ENCODE assay signal across 12 mouse cellular contexts in the genomic region with DNA sequence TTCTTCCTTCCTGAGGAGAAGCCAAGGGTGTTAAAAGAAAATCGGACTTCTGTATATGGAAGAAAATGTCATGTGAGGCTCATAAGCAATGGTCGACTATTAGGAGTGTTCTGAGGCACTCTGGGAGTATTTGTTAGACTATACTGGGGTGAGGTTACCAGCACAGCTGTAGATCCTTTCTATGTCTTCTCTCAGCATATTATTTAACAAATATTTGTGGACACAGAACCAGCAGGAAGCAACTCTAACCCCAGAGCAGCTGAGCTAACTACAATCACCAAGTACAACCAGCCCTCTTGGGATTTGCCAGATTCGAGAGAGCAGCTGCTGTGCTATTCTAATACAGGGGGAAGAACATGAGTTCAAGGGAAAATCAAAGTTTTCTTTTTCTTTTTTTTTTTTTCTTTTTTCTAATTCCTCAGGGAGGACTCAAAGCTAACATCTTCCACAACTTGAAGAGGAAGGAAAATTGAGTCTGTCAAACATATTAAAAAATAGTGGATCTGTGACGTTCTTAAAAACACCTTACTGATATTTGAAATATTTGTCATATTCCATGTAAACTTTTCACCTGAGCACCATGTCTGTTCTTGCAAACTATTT.
DNase-seq lines count a peak whose midpoint lies in the region; ATAC-seq and TF ChIP-seq lines count a peak whose summit lies in the region.
"Had no signal": no experiment of that assay in that cellular context is flagged by ENCODE, and none has a peak within 500 bp of the region (broad histone marks: within the 10 kb centered on the region; RNA-seq: fewer than 3 reads in every experiment).

No protein-coding gene starts in this region.

- 43% methylated on average over 4 of the region's 4 CpGs for WGBS in limb, embryonic 14.5 days
- 80% methylated on average over 4 of the region's 4 CpGs for WGBS in forebrain, embryonic 15.5 days

- TF ChIP-seq POLR2A in limb, embryonic 14.5 days (IDR thresholded peaks at IDR 0.05; ENCODE audit: borderline replicate concordance, extremely low read depth, insufficient read depth, insufficient read length): no peak

- peak; percentile 79 for ATAC-seq in limb, embryonic 14.5 days (ENCODE audit: low FRiP score, low read depth)
- ATAC-seq in forebrain, embryonic 15.5 days (replicated peaks): no peak
- ATAC-seq: forebrain, embryonic 16.5 days had no signal

- H3K36me3 ChIP-seq in limb, embryonic 14.5 days (ENCODE audit: control insufficient read depth, insufficient read depth, low read length): no peaks in the 10 kb centered on the region
- H3K36me3 ChIP-seq in forebrain, embryonic 15.5 days: no peaks in the 10 kb centered on the region
- H3K36me3 ChIP-seq: liver, embryonic 15.5 days had no signal

- 0 out of 2 replicates have a peak, but pooled peaks cover 3% of the 10 kb centered on the region for H3K4me1 ChIP-seq in limb, embryonic 14.5 days (ENCODE audit: control insufficient read depth, insufficient read depth, low read length)
- no peaks in the 10 kb centered on the region for H3K4me1 ChIP-seq in forebrain, embryonic 15.5 days
- H3K4me1 ChIP-seq: liver, embryonic 15.5 days had no signal

- H3K4me3 ChIP-seq in limb, embryonic 14.5 days (replicated peaks; ENCODE audit: low read length): no peak overlapping the region
- H3K4me3 ChIP-seq in forebrain, embryonic 15.5 days: no peak overlapping the region
- H3K4me3 ChIP-seq: left cerebral cortex, adult 2 months; liver, embryonic 15.5 days had no signal

- H3K4me2 ChIP-seq in limb, embryonic 14.5 days (replicated peaks; ENCODE audit: low read depth, low read length, severe bottlenecking): no peak overlapping the region
- H3K4me2 ChIP-seq in forebrain, embryonic 15.5 days (replicated peaks): no peak overlapping the region
- H3K4me2 ChIP-seq: liver, embryonic 15.5 days had no signal

- no peak overlapping the region for H3K9ac ChIP-seq in limb, embryonic 14.5 days (ENCODE audit: low read depth, low read length, severe bottlenecking)
- no peak overlapping the region for H3K9ac ChIP-seq in forebrain, embryonic 15.5 days (replicated peaks)
- H3K9ac ChIP-seq: liver, embryonic 15.5 days had no signal

- H3K27me3 ChIP-seq in limb, embryonic 14.5 days (ENCODE audit: control insufficient read depth, insufficient read depth, low read length): no peaks in the 10 kb centered on the region
- no peaks in the 10 kb centered on the region for H3K27me3 ChIP-seq in forebrain, embryonic 15.5 days
- H3K27me3 ChIP-seq: liver, embryonic 15.5 days had no signal

- H3K9me3 ChIP-seq in limb, embryonic 14.5 days (ENCODE audit: control insufficient read depth, low read length): no peaks in the 10 kb centered on the region
- H3K9me3 ChIP-seq in forebrain, embryonic 15.5 days: no peaks in the 10 kb centered on the region
- H3K9me3 ChIP-seq: liver, embryonic 15.5 days had no signal

- DNase-seq in layer of hippocampus, adult 9-11 months: peak; percentile 4
- no peak for DNase-seq in layer of hippocampus, adult 9-10 months (ENCODE audit: low spot score)
- peak; percentile 1 for DNase-seq in c-Kit-positive CD71-negative TER-119-negative erythroid progenitor cells, embryonic 14.5 days (ENCODE audit: low read depth)
- peak; percentile 12 for DNase-seq in forelimb bud, embryonic 11.5 days (ENCODE audit: low read depth, low spot score)
- DNase-seq in limb, embryonic 14.5 days (ENCODE audit: low spot score): peak; percentile 77
- DNase-seq in right cerebral cortex, postnatal 14 days: no peak
- no peak for DNase-seq in layer of hippocampus, postnatal 10 days (ENCODE audit: low spot score in 2 of 2)
- DNase-seq: adrenal gland, postnatal 25 days had no signal

- no peak overlapping the region for H3K27ac ChIP-seq in limb, embryonic 14.5 days (replicated peaks; ENCODE audit: low read depth, low read length)
- no peak overlapping the region for H3K27ac ChIP-seq in forebrain, embryonic 15.5 days (replicated peaks)
- H3K27ac ChIP-seq: left cerebral cortex, adult 2 months; liver, embryonic 15.5 days had no signal

Comparison
In these comparisons a context has a peak if more than half of its experiments do, and no peak if none do; other contexts are left out.
1. DNase-seq: peak in layer of hippocampus, adult 9-11 months (single experiment), c-Kit-positive CD71-negative TER-119-negative erythroid progenitor cells, embryonic 14.5 days (single experiment), forelimb bud, embryonic 11.5 days (single experiment) and limb, embryonic 14.5 days (single experiment); none in layer of hippocampus, adult 9-10 months (single experiment), right cerebral cortex, postnatal 14 days (single experiment) and layer of hippocampus, postnatal 10 days (0 of 2).